Comparison of ENCODE assay signal across 8 mouse cellular contexts in the genomic region with DNA sequence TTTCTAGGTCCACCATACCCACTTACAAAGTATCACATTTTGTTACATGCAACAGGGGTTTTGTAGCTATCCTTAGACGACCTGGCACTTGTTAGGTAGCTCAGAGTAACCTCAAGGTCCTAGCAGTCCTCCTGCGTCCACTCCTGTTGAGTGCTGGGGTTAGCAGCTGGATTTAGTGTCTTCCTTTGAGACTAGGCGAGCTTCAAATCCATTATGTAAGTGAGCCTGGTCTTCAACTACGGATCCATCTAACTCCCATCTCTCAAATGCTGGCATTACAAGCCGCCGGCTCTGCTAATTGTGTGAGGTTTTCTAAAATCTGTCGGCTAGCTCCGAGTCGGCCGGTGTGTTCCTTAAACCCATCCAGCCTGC. TPM values are rescaled to one million over a fixed set of nuclear protein-coding genes. Genes with fewer than 3 reads are reported as not detected.
A peak's percentile ranks its signal among the peaks of the same experiment; 100 is the strongest.
DNase-seq lines count a peak whose midpoint lies in the region; ATAC-seq and TF ChIP-seq lines count a peak whose summit lies in the region.

No protein-coding gene starts in this region.

- no peak for ATAC-seq in lung, embryonic 14.5 days (ENCODE audit: insufficient read depth)
- no peak for ATAC-seq in embryonic facial prominence, embryonic 15.5 days (ENCODE audit: insufficient number of reproducible peaks, low FRiP score, low TSS enrichment, low read depth)
- 0 out of 2 replicates have a peak, but pooled peaks have one; percentile 3 for ATAC-seq in intestine, embryonic 16.5 days
- ATAC-seq in neural tube, embryonic 14.5 days (ENCODE audit: low read depth) = no peak; the same call in 1 of the 2 replicates

- WGBS in lung, embryonic 14.5 days = 8% methylated on average over 10 of the region's 10 CpGs
- WGBS in embryonic facial prominence, embryonic 15.5 days = 6% methylated on average over 10 of the region's 10 CpGs
- WGBS in intestine, embryonic 16.5 days = 12% methylated on average over 10 of the region's 10 CpGs
- WGBS in neural tube, embryonic 14.5 days = 9% methylated on average over 10 of the region's 10 CpGs

- peak overlapping the region; percentile 74 for H3K4me2 ChIP-seq in lung, embryonic 14.5 days
- peak overlapping the region; percentile 67 for H3K4me2 ChIP-seq in embryonic facial prominence, embryonic 15.5 days (replicated peaks)
- H3K4me2 ChIP-seq in intestine, embryonic 16.5 days (ENCODE audit: low read depth, low read length) = peak overlapping the region; percentile 70
- H3K4me2 ChIP-seq in neural tube, embryonic 14.5 days (ENCODE audit: low read depth, low read length) = peak overlapping the region; percentile 55

- peak overlapping the region; percentile 81 for H3K9ac ChIP-seq in lung, embryonic 14.5 days
- peak overlapping the region; percentile 87; the same call in 1 of the 2 replicates for H3K9ac ChIP-seq in embryonic facial prominence, embryonic 15.5 days
- peak overlapping the region; percentile 91 for H3K9ac ChIP-seq in intestine, embryonic 16.5 days (ENCODE audit: low read depth, low read length)
- H3K9ac ChIP-seq in neural tube, embryonic 14.5 days (replicated peaks; ENCODE audit: low read depth, low read length) = peak overlapping the region; percentile 97

- peak overlapping the region; percentile 88 for H3K4me3 ChIP-seq in lung, embryonic 14.5 days (ENCODE audit: low read depth, low read length)
- peak overlapping the region; percentile 97 for H3K4me3 ChIP-seq in embryonic facial prominence, embryonic 15.5 days (replicated peaks)
- peak overlapping the region; percentile 96 for H3K4me3 ChIP-seq in intestine, embryonic 16.5 days (ENCODE audit: low read length)
- H3K4me3 ChIP-seq in neural tube, embryonic 14.5 days (ENCODE audit: low read depth, low read length) = peak overlapping the region; percentile 77

- H3K36me3 ChIP-seq in lung, embryonic 14.5 days (ENCODE audit: insufficient read depth) = peaks cover 14% of the 10 kb centered on the region; the same call in 1 of the 2 replicates
- peaks cover 16% of the 10 kb centered on the region for H3K36me3 ChIP-seq in embryonic facial prominence, embryonic 15.5 days
- H3K36me3 ChIP-seq in intestine, embryonic 16.5 days (ENCODE audit: control insufficient read depth, insufficient read depth, low read length) = no peaks in the 10 kb centered on the region
- peaks cover 9% of the 10 kb centered on the region for H3K36me3 ChIP-seq in neural tube, embryonic 14.5 days (ENCODE audit: control insufficient read depth, insufficient read depth, low read length)

- H3K9me3 ChIP-seq in lung, embryonic 14.5 days (ENCODE audit: low read depth, low read length) = no peaks in the 10 kb centered on the region
- no peaks in the 10 kb centered on the region for H3K9me3 ChIP-seq in embryonic facial prominence, embryonic 15.5 days (replicated peaks)
- H3K9me3 ChIP-seq in intestine, embryonic 16.5 days (ENCODE audit: control insufficient read depth, low read length) = no peaks in the 10 kb centered on the region
- H3K9me3 ChIP-seq in neural tube, embryonic 14.5 days (ENCODE audit: control insufficient read depth, low read length) = no peaks in the 10 kb centered on the region

- no peaks in the 10 kb centered on the region for H3K4me1 ChIP-seq in lung, embryonic 14.5 days (ENCODE audit: insufficient read depth)
- peaks cover 5% of the 10 kb centered on the region; the same call in 1 of the 2 replicates for H3K4me1 ChIP-seq in embryonic facial prominence, embryonic 15.5 days
- H3K4me1 ChIP-seq in intestine, embryonic 16.5 days (ENCODE audit: control insufficient read depth, insufficient read depth, low read length) = peaks cover 4% of the 10 kb centered on the region; the same call in 1 of the 2 replicates
- peaks cover 10% of the 10 kb centered on the region; the same call in 1 of the 2 replicates for H3K4me1 ChIP-seq in neural tube, embryonic 14.5 days (ENCODE audit: control insufficient read depth, insufficient read depth, low read length)

- no peaks in the 10 kb centered on the region for H3K27me3 ChIP-seq in lung, embryonic 14.5 days (ENCODE audit: insufficient read depth, low read length)
- H3K27me3 ChIP-seq in embryonic facial prominence, embryonic 15.5 days = no peaks in the 10 kb centered on the region
- no peaks in the 10 kb centered on the region for H3K27me3 ChIP-seq in intestine, embryonic 16.5 days (replicated peaks; ENCODE audit: control insufficient read depth, insufficient read depth, low read length)
- no peaks in the 10 kb centered on the region for H3K27me3 ChIP-seq in neural tube, embryonic 14.5 days (ENCODE audit: control insufficient read depth, insufficient read depth, low read length)

- no peak overlapping the region for H3K27ac ChIP-seq in lung, embryonic 14.5 days (ENCODE audit: low read depth)
- no peak overlapping the region for H3K27ac ChIP-seq in embryonic facial prominence, embryonic 15.5 days (replicated peaks)
- no peak overlapping the region for H3K27ac ChIP-seq in intestine, embryonic 16.5 days (ENCODE audit: low read length)
- peak overlapping the region; percentile 82; the same call in 1 of the 2 replicates for H3K27ac ChIP-seq in neural tube, embryonic 14.5 days (ENCODE audit: low read depth, low read length)

- no peak for DNase-seq in lung, embryonic 14.5 days
- DNase-seq in lung, postnatal 14 days = no peak
- no peak for DNase-seq in adrenal gland, postnatal 25 days
- DNase-seq in adrenal gland, adult 2 months = no peak
- DNase-seq in right cerebral cortex, postnatal 4 days = no peak

- TF ChIP-seq CTCF in lung, embryonic 14.5 days (IDR thresholded peaks at IDR 0.05; ENCODE audit: low read depth) = no peak

RNA-seq across cellular contexts. Expression of gene Rufy2, which starts 0.4 kb away (rescaled TPM):
- 16.9 and 18.8 TPM in 2 replicates for polyA plus RNA-seq in lung, embryonic 14.5 days (2014; fragmentation: Nextera tagmentation; extraction: Ambion mirVana)
- polyA plus RNA-seq in embryonic facial prominence, embryonic 15.5 days (2015; fragmentation: Nextera tagmentation; extraction: Ambion mirVana) = 26.8 and 31.0 TPM in 2 replicates
- polyA plus RNA-seq in intestine, embryonic 16.5 days (2015; fragmentation: Nextera tagmentation; extraction: Ambion mirVana) = 13.8 and 19.6 TPM in 2 replicates
- polyA plus RNA-seq in neural tube, embryonic 14.5 days (2014; fragmentation: Nextera tagmentation; extraction: Ambion mirVana) = 63.2 and 73.0 TPM in 2 replicates
- 12.1 and 17.4 TPM in 2 replicates for total RNA-seq in adrenal gland, postnatal 25 days (2021)
- total RNA-seq in adrenal gland, adult 2 months (2021) = 10 to 100 TPM; 11.2 to 16.3 TPM
- 1.9 and 2.1 TPM in 2 replicates for polyA plus RNA-seq in adrenal gland, adult 2 months (2012; rRNA removed)

RNA-seq across cellular contexts. Expression of gene Dna2, which starts 32.8 kb away (rescaled TPM):
- 20.3 and 21.6 TPM in 2 replicates for polyA plus RNA-seq in lung, embryonic 14.5 days (2014; fragmentation: Nextera tagmentation; extraction: Ambion mirVana)
- 13.8 and 14.1 TPM in 2 replicates for polyA plus RNA-seq in embryonic facial prominence, embryonic 15.5 days (2015; fragmentation: Nextera tagmentation; extraction: Ambion mirVana)
- polyA plus RNA-seq in intestine, embryonic 16.5 days (2015; fragmentation: Nextera tagmentation; extraction: Ambion mirVana) = 21.3 and 22.1 TPM in 2 replicates
- polyA plus RNA-seq in neural tube, embryonic 14.5 days (2014; fragmentation: Nextera tagmentation; extraction: Ambion mirVana) = 4.8 and 5.1 TPM in 2 replicates
- 2.1 and 2.2 TPM in 2 replicates for total RNA-seq in adrenal gland, postnatal 25 days (2021)
- total RNA-seq in adrenal gland, adult 2 months (2021) = 1 to 10 TPM in 1 of 2 experiments, under 1 TPM in 1; 0.83 to 1.2 TPM
- polyA plus RNA-seq in adrenal gland, adult 2 months (2012; rRNA removed) = 0.48 and 0.61 TPM in 2 replicates

RNA-seq across cellular contexts. Expression of gene Hnrnph3, which starts 44.4 kb away (rescaled TPM):
- 71.9 and 77.9 TPM in 2 replicates for polyA plus RNA-seq in lung, embryonic 14.5 days (2014; fragmentation: Nextera tagmentation; extraction: Ambion mirVana)
- 96.3 and 100 TPM in 2 replicates for polyA plus RNA-seq in embryonic facial prominence, embryonic 15.5 days (2015; fragmentation: Nextera tagmentation; extraction: Ambion mirVana)
- 61.7 and 65.7 TPM in 2 replicates for polyA plus RNA-seq in intestine, embryonic 16.5 days (2015; fragmentation: Nextera tagmentation; extraction: Ambion mirVana)
- 95.6 and 112 TPM in 2 replicates for polyA plus RNA-seq in neural tube, embryonic 14.5 days (2014; fragmentation: Nextera tagmentation; extraction: Ambion mirVana)
- total RNA-seq in adrenal gland, postnatal 25 days (2021) = 55.2 and 55.8 TPM in 2 replicates
- total RNA-seq in adrenal gland, adult 2 months (2021) = 10 to 100 TPM; 40.3 to 42.4 TPM
- polyA plus RNA-seq in adrenal gland, adult 2 months (2012; rRNA removed) = 2.4 and 3.7 TPM in 2 replicates

RNA-seq across cellular contexts. Expression of gene Pbld2, which starts 44.5 kb away (rescaled TPM):
- 1.1 and 1.5 TPM in 2 replicates for polyA plus RNA-seq in lung, embryonic 14.5 days (2014; fragmentation: Nextera tagmentation; extraction: Ambion mirVana)
- polyA plus RNA-seq in embryonic facial prominence, embryonic 15.5 days (2015; fragmentation: Nextera tagmentation; extraction: Ambion mirVana) = 0.62 and 1.3 TPM in 2 replicates
- polyA plus RNA-seq in intestine, embryonic 16.5 days (2015; fragmentation: Nextera tagmentation; extraction: Ambion mirVana) = 10.6 and 12.5 TPM in 2 replicates
- polyA plus RNA-seq in neural tube, embryonic 14.5 days (2014; fragmentation: Nextera tagmentation; extraction: Ambion mirVana) = 0.70 and 0.73 TPM in 2 replicates
- 3.4 and 4.3 TPM in 2 replicates for total RNA-seq in adrenal gland, postnatal 25 days (2021)
- 1 to 10 TPM; 3.1 to 3.9 TPM for total RNA-seq in adrenal gland, adult 2 months (2021)
- polyA plus RNA-seq in adrenal gland, adult 2 months (2012; rRNA removed) = 0.87 and 1.4 TPM in 2 replicates

RNA-seq across cellular contexts. Expression of gene Slc25a16, which starts 59.2 kb away (rescaled TPM):
- polyA plus RNA-seq in lung, embryonic 14.5 days (2014; fragmentation: Nextera tagmentation; extraction: Ambion mirVana) = 16.1 and 17.1 TPM in 2 replicates
- 12.3 and 14.4 TPM in 2 replicates for polyA plus RNA-seq in embryonic facial prominence, embryonic 15.5 days (2015; fragmentation: Nextera tagmentation; extraction: Ambion mirVana)
- 13.2 and 13.6 TPM in 2 replicates for polyA plus RNA-seq in intestine, embryonic 16.5 days (2015; fragmentation: Nextera tagmentation; extraction: Ambion mirVana)
- polyA plus RNA-seq in neural tube, embryonic 14.5 days (2014; fragmentation: Nextera tagmentation; extraction: Ambion mirVana) = 18.3 and 19.3 TPM in 2 replicates
- total RNA-seq in adrenal gland, postnatal 25 days (2021) = 37.7 and 45.0 TPM in 2 replicates
- 10 to 100 TPM; 42.9 to 44.6 TPM for total RNA-seq in adrenal gland, adult 2 months (2021)
- polyA plus RNA-seq in adrenal gland, adult 2 months (2012; rRNA removed) = 46.5 and 46.8 TPM in 2 replicates

Comparison
In these comparisons a context has a peak if more than half of its experiments do, and no peak if none do; other contexts are left out.
1. RNA of gene Hnrnph3, which starts 44.4 kb away (polyA plus RNA-seq): 96.3 to 100 TPM in embryonic facial prominence, embryonic 15.5 days, 95.6 to 112 TPM in neural tube, embryonic 14.5 days, 71.9 to 77.9 TPM in lung, embryonic 14.5 days and 61.7 to 65.7 TPM in intestine, embryonic 16.5 days; 2.4 to 3.7 TPM in adrenal gland, adult 2 months; every median in the first group is over 10 times any median in the second.
2. Peak in every context shown above with its lines, with median percentiles within 50 percentile points of each other: H3K4me2 ChIP-seq, H3K4me3 ChIP-seq and H3K9ac ChIP-seq.